Mouse (Mus musculus) heart, adult 2 months (tissue): ENCODE data around the gene Trmt1l.

Experiments used
- CTCF ChIP-seq: fragments of 200-600 bp; IDR thresholded peaks from 2 replicates; pipeline ENCODE4 v1.8.1; 2022; ENCODE audit warnings: antibody characterized with exemption, mild to moderate bottlenecking, moderate library complexity
- EP300 ChIP-seq: fragments of 200-500 bp; IDR thresholded peaks from 2 replicates; pipeline ENCODE4 v1.6.1; 2011; ENCODE audit warnings: low read depth, low read length, control low read depth; ENCODE audit not compliant: insufficient read depth
- POLR2A ChIP-seq: fragments of 200-500 bp; IDR thresholded peaks from 2 replicates; pipeline ENCODE4 v1.6.1; 2011; ENCODE audit warnings: mild to moderate bottlenecking, low read depth, low read length, control low read depth; ENCODE audit not compliant: insufficient read depth

DNA sequence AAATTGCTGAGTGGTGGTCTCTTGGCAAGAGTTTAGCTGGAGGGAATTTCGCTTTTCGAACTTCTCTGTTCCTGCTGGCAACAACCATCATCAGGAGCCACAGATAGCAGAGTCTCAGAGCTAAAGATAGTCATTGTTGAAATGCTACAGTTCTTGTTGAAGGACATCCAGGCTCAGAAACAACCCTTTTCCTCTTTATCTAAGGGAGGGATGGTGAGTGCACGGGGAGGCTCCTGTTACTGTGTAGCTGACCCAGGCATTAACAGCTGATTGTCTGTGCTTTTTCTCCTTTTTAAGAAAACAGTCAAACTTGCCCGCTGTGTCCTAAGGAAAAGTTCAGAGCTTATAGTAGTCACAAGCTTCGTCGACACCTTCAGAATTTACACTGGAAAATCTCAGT, 7.1 kb downstream of the Trmt1l start:
- no peak for TF ChIP-seq EP300
- no peak for TF ChIP-seq CTCF
- TF ChIP-seq POLR2A: no peak
